Mouse (Mus musculus): ENCODE measurements around the gene Sidt1. TPM values are rescaled to one million over a fixed set of nuclear protein-coding genes. Genes with fewer than 3 reads are reported as not detected.

Sidt1 gene
- total and polyA plus RNA-seq, 3 experiments, result not detected

DNA sequence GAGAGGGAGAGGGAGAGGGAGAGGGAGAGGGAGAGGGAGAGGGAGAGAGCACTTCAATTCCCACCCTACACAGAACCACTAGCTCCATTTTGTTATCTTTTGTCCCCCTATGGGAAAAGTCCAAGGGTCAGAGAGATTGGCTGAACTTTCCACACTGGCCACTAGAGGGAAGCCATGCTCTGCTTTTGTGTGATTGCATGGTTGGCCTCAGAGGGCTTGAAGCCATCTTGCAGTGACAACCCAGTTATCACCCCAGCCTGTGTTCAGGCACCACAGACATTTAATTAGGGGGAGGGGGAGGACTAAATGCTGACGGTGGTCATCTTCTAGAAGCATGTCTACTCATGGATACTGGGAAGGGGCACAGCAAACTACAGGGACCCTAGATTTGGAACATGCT, 90.4 kb downstream of the Sidt1 start:
- peaks cover 0 to 3% of the 10 kb centered on the region in 2 experiments; a peak in 1 of 4 replicates for H3K36me3 ChIP-seq (ENCODE audit: control insufficient read depth in 1 of 2, insufficient read depth in 2 of 2, low read length in 2 of 2)
- no peaks in the 10 kb centered on the region; a peak in 1 of 4 replicates for H3K27me3 ChIP-seq (ENCODE audit: control insufficient read depth in 1 of 2, insufficient read depth in 2 of 2, low read length in 2 of 2)
- H3K79me2 ChIP-seq (ENCODE audit: control insufficient read depth, insufficient read depth, low read length, poor library complexity), result no peaks in the 10 kb centered on the region
- no peak overlapping the region for H3K27ac ChIP-seq (ENCODE audit: control insufficient read depth, low read depth, low read length)
- no peaks in the 10 kb centered on the region for H3K4me1 ChIP-seq (ENCODE audit: control insufficient read depth in 1 of 2, insufficient read depth in 2 of 2, low read length in 2 of 2)
- DNase-seq (ENCODE audit: low read depth, low spot score), result peak; percentile 85
- H3K9me3 ChIP-seq (replicated peaks; ENCODE audit: insufficient read depth, low read length), result no peaks in the 10 kb centered on the region
- peak overlapping the region; percentile 54 to 59 for H3K4me3 ChIP-seq (ENCODE audit: control insufficient read depth in 1 of 2, insufficient read depth in 1 of 2, low read depth in 2 of 2, low read length in 2 of 2)
- peak overlapping the region; percentile 47 for H3K9ac ChIP-seq (ENCODE audit: control insufficient read depth, low read depth, low read length, poor library complexity, severe bottlenecking)
- TF ChIP-seq RCOR1 (IDR thresholded peaks at IDR 0.05; ENCODE audit: low read depth, low read length) (no peak), RAD21 (IDR thresholded peaks at IDR 0.05; ENCODE audit: low read depth, low read length) (peak; percentile 94), TBP (IDR thresholded peaks at IDR 0.05; ENCODE audit: low read depth, low read length) (0 out of 2 replicates have a peak, but pooled peaks have one; percentile 24), MAZ (IDR thresholded peaks at IDR 0.05; ENCODE audit: low read depth, low read length) (0 out of 2 replicates have a peak, but pooled peaks have one; percentile 25), CHD1 (IDR thresholded peaks at IDR 0.05; ENCODE audit: low read depth, low read length) (no peak), SMC3 (IDR thresholded peaks at IDR 0.05; ENCODE audit: low read depth, low read length) (peak; percentile 88), NRF1 (IDR thresholded peaks at IDR 0.05; ENCODE audit: insufficient read depth, low read depth, low read length, poor library complexity, severe bottlenecking) (no peak), ZC3H11A (IDR thresholded peaks at IDR 0.05; ENCODE audit: low read depth, low read length) (peak; percentile 89), HCFC1 (IDR thresholded peaks at IDR 0.05; ENCODE audit: low read depth, low read length) (0 out of 2 replicates have a peak, but pooled peaks have one; percentile 22), SIN3A (IDR thresholded peaks at IDR 0.05; ENCODE audit: low read length) (peak; percentile 48; the same call in 1 of the 2 replicates), MXI1 (IDR thresholded peaks at IDR 0.05; ENCODE audit: low read depth, low read length) (0 out of 2 replicates have a peak, but pooled peaks have one; percentile 21), CTCF (IDR thresholded peaks at IDR 0.05 in 2 of 3, conservative IDR thresholded peaks at IDR 0.05 in 1 of 3; ENCODE audit: control insufficient read depth in 1 of 3, insufficient read depth in 1 of 3, low read depth in 2 of 3, low read length in 3 of 3, poor library complexity in 1 of 3, severe bottlenecking in 1 of 3) (peak; percentile 79 to 94 (median 89)), E2F4 (IDR thresholded peaks at IDR 0.05; ENCODE audit: borderline replicate concordance, low read depth, low read length) (no peak)

DNA sequence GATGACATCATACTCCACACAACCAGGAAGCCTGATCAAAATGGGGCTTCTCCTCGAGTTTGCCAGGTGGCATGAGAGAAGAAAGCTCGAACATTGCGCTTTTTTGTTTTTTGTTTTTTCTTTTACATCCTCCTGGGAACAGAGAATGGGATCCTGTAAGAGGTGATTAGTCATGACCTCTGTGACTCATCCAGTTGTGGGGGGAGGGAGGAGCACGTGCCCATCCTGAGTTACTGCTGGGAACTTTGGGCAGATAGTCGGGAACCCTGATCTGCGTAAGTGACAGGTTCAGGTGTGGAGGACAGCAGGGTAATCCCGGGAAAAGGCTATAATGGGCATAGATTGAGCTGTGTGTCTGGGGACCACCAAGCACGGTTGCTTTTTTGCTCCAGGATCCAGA, 92.6 kb downstream of the Sidt1 start:
- no peak for TF ChIP-seq TBP (IDR thresholded peaks at IDR 0.05; ENCODE audit: low read depth, low read length)
- no peak for TF ChIP-seq MXI1 (IDR thresholded peaks at IDR 0.05; ENCODE audit: low read depth, low read length)
- no peak for TF ChIP-seq ELF1 (IDR thresholded peaks at IDR 0.05; ENCODE audit: low read depth, low read length)
- no peak for TF ChIP-seq TCF12 (IDR thresholded peaks at IDR 0.05; ENCODE audit: low read depth, low read length)
- no peak for TF ChIP-seq ZKSCAN1 (IDR thresholded peaks at IDR 0.05; ENCODE audit: low read depth, low read length)
- no peak for TF ChIP-seq JUND (IDR thresholded peaks at IDR 0.05; ENCODE audit: low read depth, low read length)
- Histone ChIP-seq H3K9me3 (replicated peaks; ENCODE audit: insufficient read depth, low read length) (no peaks in the 10 kb centered on the region), H3K4me3 (ENCODE audit: control insufficient read depth in 1 of 2, insufficient read depth in 1 of 2, low read depth in 2 of 2, low read length in 2 of 2) (no peak overlapping the region), H3K36me3 (ENCODE audit: control insufficient read depth in 1 of 2, insufficient read depth in 2 of 2, low read length in 2 of 2) (peaks cover 0 to 3% of the 10 kb centered on the region in 2 experiments; a peak in 1 of 4 replicates), H3K9ac (ENCODE audit: control insufficient read depth, low read depth, low read length, poor library complexity, severe bottlenecking) (no peak overlapping the region), H3K27ac (ENCODE audit: control insufficient read depth, low read depth, low read length) (no peak overlapping the region), H3K27me3 (ENCODE audit: control insufficient read depth in 1 of 2, insufficient read depth in 2 of 2, low read length in 2 of 2) (no peaks in the 10 kb centered on the region; a peak in 1 of 4 replicates), H3K79me2 (ENCODE audit: control insufficient read depth, insufficient read depth, low read length, poor library complexity) (no peaks in the 10 kb centered on the region), H3K4me1 (ENCODE audit: control insufficient read depth in 1 of 2, insufficient read depth in 2 of 2, low read length in 2 of 2) (no peaks in the 10 kb centered on the region)
- DNase-seq (ENCODE audit: low read depth, low spot score), result no peak
